Mouse (Mus musculus) B cell, adult 2 months (primary cell): ENCODE measurements around the gene Ddx28.

ENCODE experiments used
- DNase-seq, 2 experiments: peaks; one replicate each; pipeline ENCODE4 v3.0.0; 2022

The Ddx28 gene

GRCm38 (mm10) chr8:106011643-106011986 lies at the start of gene Ddx28:
Gene Ddx28 (minus strand): TSS chr8:106011882.
- DNase-seq = no peak

- DNase-seq = no peak
Measured at GRCm38 (mm10) chr8:106060521-106060920, 48.8 kb upstream of the Ddx28 start.

- DNase-seq = peak; percentile 70 to 77
Measured at GRCm38 (mm10) chr8:106059613-106060371, 48.1 kb upstream of the Ddx28 start.

- peak; percentile 97 for DNase-seq
Measured at GRCm38 (mm10) chr8:106058731-106059612, 47.3 kb upstream of the Ddx28 start, which contains the start of gene Nfatc3. Gene Nfatc3 (plus strand): TSS chr8:106058840.

GRCm38 (mm10) chr8:106056455-106056982 lies 44.8 kb upstream of the Ddx28 start:
- no peak for DNase-seq

GRCm38 (mm10) chr8:106055038-106055437 lies 43.4 kb upstream of the Ddx28 start:
- DNase-seq = peak; percentile 57 to 59

GRCm38 (mm10) chr8:106054190-106054811 lies 42.6 kb upstream of the Ddx28 start:
- DNase-seq = peak; percentile 94 to 97

GRCm38 (mm10) chr8:106052510-106053089 lies 40.9 kb upstream of the Ddx28 start:
- peak; percentile 94 to 97 for DNase-seq

- DNase-seq = peak; percentile 24 to 26
Measured at GRCm38 (mm10) chr8:106051068-106051467, 39.4 kb upstream of the Ddx28 start.

- DNase-seq = no peak
Measured at GRCm38 (mm10) chr8:106049840-106050239, 38.2 kb upstream of the Ddx28 start.

GRCm38 (mm10) chr8:106047854-106048630 lies 36.4 kb upstream of the Ddx28 start:
- DNase-seq = no peak

GRCm38 (mm10) chr8:106046872-106047559 lies 35.3 kb upstream of the Ddx28 start:
- DNase-seq = no peak

- no peak for DNase-seq
Measured at GRCm38 (mm10) chr8:106044151-106044550, 32.5 kb upstream of the Ddx28 start.

- DNase-seq = no peak
Measured at GRCm38 (mm10) chr8:106043055-106043454, 31.4 kb upstream of the Ddx28 start.

GRCm38 (mm10) chr8:106040218-106040617 lies 28.5 kb upstream of the Ddx28 start:
- DNase-seq = peak; percentile 31 to 42

- DNase-seq = peak; percentile 29 to 37
Measured at GRCm38 (mm10) chr8:106039605-106040004, 27.9 kb upstream of the Ddx28 start.

- DNase-seq = no peak
Measured at GRCm38 (mm10) chr8:106038721-106039120, 27.0 kb upstream of the Ddx28 start.

GRCm38 (mm10) chr8:106022483-106022882 lies 10.8 kb upstream of the Ddx28 start:
- peak; percentile 91 to 92 for DNase-seq

GRCm38 (mm10) chr8:106018039-106018438 lies 6.4 kb upstream of the Ddx28 start:
- DNase-seq = no peak

- DNase-seq = peak; percentile 24 to 34
Measured at GRCm38 (mm10) chr8:106017130-106017529, 5.4 kb upstream of the Ddx28 start.

GRCm38 (mm10) chr8:106016284-106016683 lies 4.6 kb upstream of the Ddx28 start:
- DNase-seq = no peak
